Mouse (Mus musculus): ENCODE results near the gene Gm16181.

DNA sequence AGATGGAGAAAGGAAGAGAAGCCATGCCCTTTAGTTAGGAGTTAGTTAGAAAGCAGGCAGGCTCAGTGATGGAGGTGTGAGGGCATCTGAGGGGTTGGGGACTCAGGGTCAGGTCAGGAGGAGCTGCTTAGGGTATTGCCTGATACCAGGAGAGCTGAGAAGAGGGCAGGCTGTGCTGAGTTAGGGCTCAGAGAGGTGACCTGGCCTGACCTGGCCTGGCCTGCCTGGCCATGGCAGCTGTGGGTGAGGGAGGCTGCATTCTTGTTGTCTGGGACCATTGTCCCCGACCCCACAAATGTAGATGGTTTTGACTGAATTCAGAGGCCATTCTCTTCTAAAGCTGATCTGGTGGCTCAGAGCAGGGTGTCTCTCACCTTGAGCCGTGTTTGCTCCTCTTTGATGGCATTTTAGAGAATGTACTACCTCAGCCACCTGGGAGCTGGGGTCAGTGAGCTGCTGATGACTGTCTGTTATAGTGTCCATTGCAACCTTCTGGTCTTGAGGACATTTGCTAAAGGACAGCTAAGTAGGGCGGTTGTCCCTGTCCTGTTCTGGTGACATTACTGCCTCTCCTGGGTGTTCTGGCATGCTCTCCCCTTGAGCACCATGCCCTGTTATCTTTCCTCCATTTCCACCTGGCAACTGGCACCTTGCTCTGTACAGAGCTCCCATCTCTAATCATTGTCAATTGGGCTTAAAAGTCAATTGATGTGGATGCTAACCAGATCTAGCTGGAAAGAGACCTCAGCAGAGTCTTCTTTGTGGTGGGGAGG is 29.9 kb downstream of the Gm16181 start:
- TF ChIP-seq POLR2A (IDR thresholded peaks at IDR 0.05; ENCODE audit: borderline replicate concordance, extremely low read depth, insufficient read depth, insufficient read length, poor library complexity, severe bottlenecking): no peak
- TF ChIP-seq CTCF (IDR thresholded peaks at IDR 0.05; ENCODE audit: borderline replicate concordance, extremely low read depth, insufficient read depth, insufficient read length): no peak

Measured in brain, embryonic 14.5 days (tissue).